Mouse (Mus musculus) CH12.LX (cell line): Measurements from ENCODE around the gene Arl5c. TPM values are rescaled to one million over a fixed set of nuclear protein-coding genes. Genes with fewer than 3 reads are reported as not detected.

Experiments
- DNase-seq: peaks from one replicate; pipeline ENCODE4 v3.0.0-alpha.2; 2013; ENCODE audit errors: extremely low read depth
- H3K27ac ChIP-seq: 2 replicates; pipeline ENCODE4 v1.5.1; 2012; ENCODE audit warnings: low read depth, mild to moderate bottlenecking, control low read depth, moderate library complexity; ENCODE audit not compliant: insufficient read depth
- H3K27me3 ChIP-seq: replicated peaks from 2 replicates; pipeline ENCODE3; 2012; ENCODE audit warnings: inconsistent platforms
- H3K36me3 ChIP-seq, 2 experiments: replicated peaks in 1 of 2; 2 replicates each; pipeline versions ENCODE3 to v1.6.1; 2012; ENCODE audit warnings: inconsistent platforms in 1 of 2, low read length in 1 of 2, mild to moderate bottlenecking in 1 of 2, mixed read lengths in 1 of 2, moderate library complexity in 1 of 2; ENCODE audit not compliant: control insufficient read depth in 1 of 2, insufficient read depth in 1 of 2
- H3K4me1 ChIP-seq, 2 experiments: 2 replicates each; pipeline ENCODE4 v1.6.1; 2012; ENCODE audit warnings: inconsistent platforms in 1 of 2, moderate library complexity in 1 of 2; ENCODE audit not compliant: insufficient read depth in 2 of 2, control insufficient read depth in 1 of 2
- H3K4me2 ChIP-seq: 2 replicates; pipeline ENCODE4 v1.6.1; 2012; ENCODE audit warnings: low read depth, mild to moderate bottlenecking, control low read depth; ENCODE audit not compliant: poor library complexity, insufficient read depth, severe bottlenecking
- H3K4me3 ChIP-seq, 3 experiments: fragments of 150-350 bp in 1 of 3; sonication (generic) in 1 of 3; replicated peaks in 1 of 3; 2 replicates each; pipeline versions ENCODE3 to v1.5.1; 2011 to 2012; ENCODE audit warnings: low read depth in 2 of 3, low read length in 2 of 3, mild to moderate bottlenecking in 2 of 3, moderate library complexity in 2 of 3, control low read depth in 1 of 3, improper control_type of control experiment in 1 of 3, inconsistent platforms in 1 of 3, mixed read lengths in 1 of 3; ENCODE audit not compliant: poor library complexity in 1 of 3
- H3K79me2 ChIP-seq: replicated peaks from 2 replicates; pipeline ENCODE4 v1.6.1; 2012; ENCODE audit warnings: mild to moderate bottlenecking, moderate library complexity; ENCODE audit not compliant: control insufficient read depth, poor library complexity, insufficient read depth, severe bottlenecking; ENCODE audit errors: extremely low read depth
- H3K9ac ChIP-seq: 2 replicates; pipeline ENCODE4 v1.6.1; 2012; ENCODE audit warnings: low read depth, mild to moderate bottlenecking, control low read depth, moderate library complexity; ENCODE audit not compliant: insufficient read depth
- H3K9me3 ChIP-seq: replicated peaks from 2 replicates; pipeline ENCODE3; 2012; ENCODE audit warnings: low read length, inconsistent platforms, mixed read lengths
- BHLHE40 ChIP-seq: IDR thresholded peaks from 2 replicates; pipeline ENCODE4 v1.6.1; 2011; ENCODE audit warnings: mild to moderate bottlenecking, low read depth, low read length, improper control_type of control experiment
- CHD2 ChIP-seq: IDR thresholded peaks from 2 replicates; pipeline ENCODE4 v1.6.1; 2011; ENCODE audit warnings: low read length, improper control_type of control experiment
- ELF1 ChIP-seq: IDR thresholded peaks from 2 replicates; pipeline ENCODE4 v1.6.1; 2014; ENCODE audit warnings: low read depth, mild to moderate bottlenecking, inconsistent platforms, low read length, improper control_type of control experiment
- EP300 ChIP-seq: IDR thresholded peaks from 2 replicates; pipeline ENCODE4 v1.6.1; 2011; ENCODE audit warnings: low read length, improper control_type of control experiment
- HCFC1 ChIP-seq: IDR thresholded peaks from 2 replicates; pipeline ENCODE4 v1.6.1; 2012; ENCODE audit warnings: low read depth, mild to moderate bottlenecking, inconsistent platforms, low read length, improper control_type of control experiment
- IRF4 ChIP-seq: IDR thresholded peaks from 2 replicates; pipeline ENCODE4 v1.6.1; 2014; ENCODE audit warnings: low read depth, mild to moderate bottlenecking, inconsistent platforms, low read length, improper control_type of control experiment
- JUND ChIP-seq: conservative IDR thresholded peaks from 2 replicates; pipeline ENCODE4 v1.6.1; 2011; ENCODE audit warnings: low read depth, low read length, improper control_type of control experiment
- KAT2A ChIP-seq: IDR thresholded peaks from 2 replicates; pipeline ENCODE4 v1.6.1; 2012; ENCODE audit warnings: low read length, improper control_type of control experiment, inconsistent platforms; ENCODE audit not compliant: insufficient replicate concordance
- MAFK ChIP-seq: IDR thresholded peaks from 2 replicates; pipeline ENCODE4 v1.6.1; 2011; ENCODE audit warnings: low read length, improper control_type of control experiment; ENCODE audit not compliant: insufficient replicate concordance
- MXI1 ChIP-seq: IDR thresholded peaks from 2 replicates; pipeline ENCODE4 v1.6.1; 2011; ENCODE audit warnings: mild to moderate bottlenecking, low read depth, low read length, improper control_type of control experiment
- NELFE ChIP-seq: IDR thresholded peaks from 2 replicates; pipeline ENCODE4 v1.6.1; 2011; ENCODE audit warnings: low read depth, low read length, improper control_type of control experiment
- NRF1 ChIP-seq: IDR thresholded peaks from 2 replicates; pipeline ENCODE4 v1.6.1; 2014; ENCODE audit warnings: low read depth, mild to moderate bottlenecking, inconsistent platforms, low read length, improper control_type of control experiment, moderate library complexity
- PAX5 ChIP-seq: IDR thresholded peaks from 2 replicates; pipeline ENCODE4 v1.6.1; 2012; ENCODE audit warnings: low read length, inconsistent platforms, mixed read lengths
- POLR2A ChIP-seq: IDR thresholded peaks from 2 replicates; pipeline ENCODE4 v1.6.1; 2011; ENCODE audit warnings: low read depth, mild to moderate bottlenecking, improper control_type of control experiment, low read length
- POLR2AphosphoS2 ChIP-seq: IDR thresholded peaks from 2 replicates; pipeline ENCODE4 v1.6.1; 2011; ENCODE audit warnings: low read depth, low read length, improper control_type of control experiment
- SMC3 ChIP-seq: IDR thresholded peaks from 2 replicates; pipeline ENCODE4 v1.6.1; 2011; ENCODE audit warnings: low read depth, low read length, improper control_type of control experiment
- TBP ChIP-seq: conservative IDR thresholded peaks from 2 replicates; pipeline ENCODE4 v1.6.1; 2011; ENCODE audit warnings: low read depth, low read length, improper control_type of control experiment
- USF1 ChIP-seq: IDR thresholded peaks from 2 replicates; pipeline ENCODE4 v1.6.1; 2014; ENCODE audit warnings: low read depth, mild to moderate bottlenecking, inconsistent platforms, low read length, improper control_type of control experiment
- ZC3H11A ChIP-seq: IDR thresholded peaks from 2 replicates; pipeline ENCODE4 v1.6.1; 2012; ENCODE audit warnings: low read depth, mild to moderate bottlenecking, inconsistent platforms, low read length, improper control_type of control experiment
- ZKSCAN1 ChIP-seq: IDR thresholded peaks from 2 replicates; pipeline ENCODE4 v1.6.1; 2012; ENCODE audit warnings: low read depth, inconsistent platforms, low read length, improper control_type of control experiment, borderline replicate concordance
- ZMIZ1 ChIP-seq: IDR thresholded peaks from 2 replicates; pipeline ENCODE4 v1.6.1; 2012; ENCODE audit warnings: low read depth, mild to moderate bottlenecking, inconsistent platforms, low read length, improper control_type of control experiment
- dilution Hi-C: fragments of 300-500 bp; cut with MboI; formaldehyde crosslinking; loops from 2 replicates; pipeline ENCODE4 v1.14.3; 2020; ENCODE audit warnings: low sequenced_read_pairs; ENCODE audit not compliant: extremely low pct_unique_long_range_greater_than_20kb, extremely low pct_ligation_motif_present
- in situ Hi-C: fragments of 300-500 bp; cut with MboI; formaldehyde crosslinking; loops from 3 replicates; pipeline ENCODE4 v1.14.3; 2019; ENCODE audit warnings: low sequenced_read_pairs, low pct_ligation_motif_present, low pct_unique_long_range_greater_than_20kb, mixed read lengths
- polyA plus RNA-seq: library from polyadenylated mRNA; unstranded; fragments of >175 nt; gene quantifications from 2 replicates; pipeline ENCODE4 v1.2.1, GENCODE M21; 2012; ENCODE audit warnings: low read depth; ENCODE audit not compliant: insufficient read length
- total RNA-seq, 2 experiments: library from RNA; depleted of rRNA; stranded (reverse); fragments of 300-350 nt in 1 of 2; fragments of >200 nt in 1 of 2; gene quantifications; 2 replicates each; pipeline ENCODE4 v1.2.3; 2012 to 2014

Arl5c gene
- total and polyA plus RNA-seq, 3 experiments: 28.5 to 45.5 (median 32.2) TPM

DNA sequence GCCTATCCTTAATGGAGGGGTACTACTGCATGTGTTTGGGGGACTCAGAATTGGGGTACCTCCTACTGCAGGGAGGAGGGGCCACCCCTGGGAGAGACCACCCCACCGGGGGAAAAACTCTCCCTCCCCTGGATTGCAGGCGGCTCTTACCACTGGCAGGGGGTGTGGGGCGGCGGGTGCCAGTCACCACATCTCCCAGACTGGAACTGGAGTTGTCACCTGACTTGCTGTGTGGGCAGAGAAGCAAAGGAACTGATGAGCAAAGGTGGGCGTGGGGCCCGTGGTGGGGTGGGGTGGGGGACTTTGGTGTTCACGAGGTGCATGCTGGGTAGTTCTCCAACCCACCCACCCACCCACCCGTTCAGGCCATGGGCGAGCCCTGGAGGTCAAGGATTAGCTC is 15.7 kb upstream of the Arl5c start:
- Histone ChIP-seq H3K9me3 (peaks cover 2% of the 10 kb centered on the region), H3K9ac (no peak overlapping the region), H3K27ac (no peak overlapping the region), H3K36me3 (no peaks in the 10 kb centered on the region), H3K4me1 (peaks cover 4 to 11% of the 10 kb centered on the region in 2 experiments), H3K27me3 (no peaks in the 10 kb centered on the region), H3K79me2 (no peaks in the 10 kb centered on the region), H3K4me3 (no peak overlapping the region), H3K4me2 (no peak overlapping the region)
- dilution Hi-C loops: no loop called here
- TF ChIP-seq PAX5 (no peak), IRF4 (no peak), POLR2A (no peak), KAT2A (no peak), USF1 (no peak), MXI1 (no peak)
- DNase-seq: no peak
- in situ Hi-C loops: no loop called here

DNA sequence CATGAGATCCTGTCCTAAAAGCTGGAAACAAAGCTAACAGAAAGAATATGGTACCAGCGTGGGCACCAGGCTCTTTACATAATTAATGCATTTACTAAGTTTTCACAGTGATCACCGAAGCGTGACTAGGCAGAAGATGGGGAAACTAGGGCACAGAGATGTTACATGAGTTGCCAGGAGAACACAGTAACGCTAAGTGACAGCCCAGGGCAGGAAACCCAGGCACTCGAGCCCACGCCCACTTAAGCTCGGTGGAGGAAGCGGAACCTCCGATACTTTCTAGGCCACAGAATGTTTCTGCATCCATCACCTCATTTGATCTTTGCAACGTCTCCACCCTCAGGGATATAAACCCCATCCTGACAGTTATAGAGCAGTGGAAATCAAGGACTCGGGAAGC is 12.1 kb upstream of the Arl5c start:
- no peak for DNase-seq
- H3K27me3 ChIP-seq: no peaks in the 10 kb centered on the region
- H3K27ac ChIP-seq: no peak overlapping the region
- H3K9ac ChIP-seq: no peak overlapping the region
- in situ Hi-C loops: no loop called here
- H3K79me2 ChIP-seq: no peaks in the 10 kb centered on the region
- no peak overlapping the region for H3K4me3 ChIP-seq
- H3K4me2 ChIP-seq: no peak overlapping the region
- H3K4me1 ChIP-seq: peaks cover 7 to 28% of the 10 kb centered on the region in 2 experiments
- TF ChIP-seq PAX5 (0 out of 2 replicates have a peak, but pooled peaks have one; percentile 31), TBP (no peak)
- H3K9me3 ChIP-seq: peaks cover 6% of the 10 kb centered on the region
- H3K36me3 ChIP-seq: peaks cover 0 to 3% of the 10 kb centered on the region in 2 experiments
- dilution Hi-C loops: no loop called here

DNA sequence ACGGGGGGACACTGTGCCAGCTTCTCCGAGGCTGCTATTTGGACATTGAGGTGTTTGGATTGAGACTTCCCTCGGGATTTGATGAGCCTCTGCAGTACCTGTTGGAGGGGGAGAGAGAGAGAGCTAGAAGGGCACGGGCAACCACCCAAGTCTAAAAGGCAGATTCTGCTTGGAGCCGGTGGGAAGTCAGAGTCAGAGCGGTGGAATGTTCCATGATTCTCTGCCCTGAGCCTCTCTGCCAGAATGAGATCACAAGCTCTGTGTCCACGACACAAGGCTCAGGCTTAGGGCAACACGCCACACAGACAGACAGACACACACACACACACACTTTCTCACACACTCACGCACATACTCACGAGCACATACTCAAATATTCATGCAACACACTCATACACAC is 9.7 kb upstream of the Arl5c start:
- Histone ChIP-seq H3K36me3 (peaks cover 0 to 3% of the 10 kb centered on the region in 2 experiments), H3K9ac (no peak overlapping the region), H3K4me3 (no peak overlapping the region), H3K9me3 (peaks cover 6% of the 10 kb centered on the region), H3K4me1 (peaks cover 16 to 39% of the 10 kb centered on the region in 2 experiments), H3K27ac (no peak overlapping the region), H3K79me2 (no peaks in the 10 kb centered on the region), H3K27me3 (no peaks in the 10 kb centered on the region), H3K4me2 (no peak overlapping the region)
- dilution Hi-C loops: no loop called here
- no peak for TF ChIP-seq ELF1
- no peak for TF ChIP-seq ZMIZ1
- no peak for TF ChIP-seq ZC3H11A
- TF ChIP-seq NRF1: no peak
- TF ChIP-seq KAT2A: no peak
- no peak for TF ChIP-seq BHLHE40
- TF ChIP-seq NELFE: no peak
- TF ChIP-seq JUND: no peak
- no peak for TF ChIP-seq SMC3
- no peak for TF ChIP-seq MAFK
- no peak for TF ChIP-seq CHD2
- no peak for TF ChIP-seq HCFC1
- no peak for TF ChIP-seq EP300
- TF ChIP-seq ZKSCAN1: no peak
- no peak for TF ChIP-seq PAX5
- no peak for TF ChIP-seq TBP
- no peak for TF ChIP-seq POLR2AphosphoS2
- no peak for DNase-seq
- in situ Hi-C loops: no loop called here
